Mouse (Mus musculus): ENCODE measurements around the gene 2900026A02Rik. TPM values are rescaled to one million over a fixed set of nuclear protein-coding genes. Genes with fewer than 3 reads are reported as not detected.

Gene 2900026A02Rik
- polyA plus RNA-seq (2012; rRNA removed), result 24.2 and 70.8 TPM in 2 replicates

DNA sequence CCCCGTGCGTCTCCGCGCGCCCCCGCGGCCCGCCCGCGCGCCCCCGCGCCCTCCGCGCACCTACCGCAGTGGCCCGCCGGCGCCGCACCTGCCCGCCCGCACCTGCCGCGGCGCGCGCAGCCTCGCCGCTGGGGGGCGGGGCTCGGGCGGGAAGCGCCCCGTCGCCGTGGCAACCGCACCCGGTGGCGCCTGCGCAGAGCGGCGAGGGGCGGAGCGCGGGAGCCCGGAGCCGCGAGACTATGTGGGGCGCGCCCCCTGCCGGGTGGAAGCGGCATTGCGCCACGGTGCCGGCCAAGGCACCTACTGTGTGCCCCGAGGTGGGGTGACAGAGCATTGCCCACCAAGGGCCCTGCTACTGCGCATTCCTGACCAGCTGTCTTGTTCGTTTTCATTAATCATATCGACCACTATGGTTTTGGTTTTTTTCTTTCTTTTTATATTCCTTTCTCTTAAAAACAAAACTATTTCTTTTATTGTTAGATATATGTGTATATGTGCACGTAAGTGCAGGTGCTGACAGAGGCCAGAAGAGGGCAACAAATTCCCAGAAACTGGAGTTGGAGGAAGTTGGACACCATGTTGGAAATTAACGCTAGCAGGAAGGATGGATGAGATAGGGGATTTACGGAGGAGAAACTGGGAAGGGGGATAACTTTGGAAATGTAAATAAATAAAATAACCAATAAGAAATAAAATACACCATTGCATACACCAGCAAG, at the start of gene 2900026A02Rik:
TSS of gene 2900026A02Rik (minus strand) at position 90 of the 719 bp plus-strand sequence.
- 7% methylated on average over 62 of the region's 62 CpGs for WGBS
- Histone ChIP-seq H3K4me3 (ENCODE audit: low read depth, low read length) (peak within 1 kb of the TSS; percentile 90), H3K4me1 (ENCODE audit: control insufficient read depth, insufficient read depth, insufficient read length, low read length) (peaks cover 8% of the 10 kb centered on the region), H3K36me3 (ENCODE audit: control insufficient read depth, insufficient read depth, low read length) (no peaks in the 10 kb centered on the region), H3K27ac (ENCODE audit: insufficient read depth, low read depth, low read length) (peak within 1 kb of the TSS; percentile 98), H3K27me3 (ENCODE audit: control insufficient read depth, insufficient read depth, low read length) (no peaks in the 10 kb centered on the region)
- peak; percentile 83 for TF ChIP-seq CTCF (IDR thresholded peaks at IDR 0.05; ENCODE audit: extremely low read depth, insufficient read length, insufficient replicate concordance, low read depth, low read length)
- no peak for TF ChIP-seq POLR2A (IDR thresholded peaks at IDR 0.05; ENCODE audit: low read depth, low read length)

DNA sequence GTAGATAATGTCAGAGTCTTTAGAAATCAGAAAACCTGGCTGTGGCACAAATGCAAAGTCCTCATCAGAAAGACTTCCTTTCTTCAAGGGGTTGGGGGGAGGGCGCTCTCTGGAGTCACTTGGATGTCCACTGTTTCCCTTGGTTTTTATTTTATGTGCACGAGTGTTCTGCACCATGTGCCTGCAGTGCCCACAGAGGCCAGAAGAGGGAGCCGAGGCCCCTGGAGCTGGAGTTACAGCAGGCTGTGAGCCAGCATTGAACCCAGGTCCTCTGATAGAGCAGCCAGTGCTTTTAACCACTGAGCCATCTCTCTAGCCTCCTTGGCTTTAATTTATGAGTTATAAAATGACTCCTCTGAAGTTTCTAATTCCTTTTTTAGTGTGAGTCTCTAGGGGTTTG, 49.0 kb upstream of the 2900026A02Rik start:
- H3K4me1 ChIP-seq (ENCODE audit: control insufficient read depth, insufficient read depth, insufficient read length, low read length), result peaks cover 2% of the 10 kb centered on the region; the same call in 1 of the 2 replicates
- H3K27ac ChIP-seq (ENCODE audit: insufficient read depth, low read depth, low read length), result no peak overlapping the region
- no peak overlapping the region for H3K4me3 ChIP-seq (ENCODE audit: low read depth, low read length)
- H3K27me3 ChIP-seq (ENCODE audit: control insufficient read depth, insufficient read depth, low read length), result no peaks in the 10 kb centered on the region
- WGBS, result 87% methylated on average over 3 of the region's 3 CpGs
- H3K36me3 ChIP-seq (ENCODE audit: control insufficient read depth, insufficient read depth, low read length), result no peaks in the 10 kb centered on the region
- TF ChIP-seq POLR2A (IDR thresholded peaks at IDR 0.05; ENCODE audit: low read depth, low read length) (no peak), CTCF (IDR thresholded peaks at IDR 0.05; ENCODE audit: extremely low read depth, insufficient read length, insufficient replicate concordance, low read depth, low read length) (no peak; the same call in 1 of the 2 replicates)

DNA sequence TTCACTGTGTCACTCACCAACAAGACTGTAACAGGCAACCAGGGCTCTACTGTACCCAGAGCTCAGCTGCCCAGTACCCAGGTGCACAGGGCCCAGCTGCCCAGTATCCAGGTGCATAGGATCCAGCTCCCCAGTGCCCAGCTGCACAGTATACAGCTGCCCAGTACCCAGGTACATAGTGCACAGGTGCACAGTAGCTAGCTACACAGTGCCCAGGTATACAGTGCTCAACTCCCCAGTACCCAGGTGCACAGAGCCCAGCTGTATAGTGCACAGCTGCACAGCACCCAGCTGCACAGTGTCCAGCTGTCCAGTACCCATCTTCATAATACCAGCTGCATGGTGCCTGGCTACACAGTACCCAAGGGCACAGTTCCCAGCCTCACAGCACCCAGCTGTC, 47.2 kb upstream of the 2900026A02Rik start:
- no peak overlapping the region for H3K4me3 ChIP-seq (ENCODE audit: low read depth, low read length)
- H3K27me3 ChIP-seq (ENCODE audit: control insufficient read depth, insufficient read depth, low read length), result no peaks in the 10 kb centered on the region

DNA sequence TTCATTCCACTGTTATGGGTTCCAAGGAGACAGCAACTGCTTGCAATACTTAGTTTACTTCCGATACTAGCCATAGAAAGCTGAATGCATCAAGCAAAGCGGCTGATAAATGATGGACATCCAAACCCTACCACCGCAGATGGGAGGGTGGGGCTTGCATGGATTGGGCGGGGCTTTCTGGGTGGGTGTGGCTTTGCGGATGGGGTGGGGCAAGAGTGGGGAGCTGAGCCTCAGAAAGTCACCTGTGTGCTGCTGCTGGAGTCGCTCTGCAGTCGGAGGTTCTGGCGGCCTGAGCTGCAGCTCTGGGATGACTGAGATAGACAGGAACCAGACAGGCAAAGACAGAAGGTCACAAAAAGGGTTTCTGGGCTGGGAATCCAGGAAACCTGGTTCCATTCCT, 44.6 kb upstream of the 2900026A02Rik start:
- H3K36me3 ChIP-seq (ENCODE audit: control insufficient read depth, insufficient read depth, low read length), result no peaks in the 10 kb centered on the region
- no peak overlapping the region for H3K27ac ChIP-seq (ENCODE audit: insufficient read depth, low read depth, low read length)
- WGBS, result 72% methylated on average over 8 of the region's 8 CpGs
- no peak overlapping the region for H3K4me3 ChIP-seq (ENCODE audit: low read depth, low read length)
- TF ChIP-seq POLR2A (IDR thresholded peaks at IDR 0.05; ENCODE audit: low read depth, low read length) (no peak), CTCF (IDR thresholded peaks at IDR 0.05; ENCODE audit: extremely low read depth, insufficient read length, insufficient replicate concordance, low read depth, low read length) (no peak)
- H3K4me1 ChIP-seq (ENCODE audit: control insufficient read depth, insufficient read depth, insufficient read length, low read length), result peaks cover 2% of the 10 kb centered on the region; the same call in 1 of the 2 replicates
- no peaks in the 10 kb centered on the region for H3K27me3 ChIP-seq (ENCODE audit: control insufficient read depth, insufficient read depth, low read length)

More for the DNA sequence above, 47.2 kb upstream of the 2900026A02Rik start:
- Histone ChIP-seq H3K36me3 (ENCODE audit: control insufficient read depth, insufficient read depth, low read length) (no peaks in the 10 kb centered on the region), H3K4me1 (ENCODE audit: control insufficient read depth, insufficient read depth, insufficient read length, low read length) (peaks cover 2% of the 10 kb centered on the region; the same call in 1 of the 2 replicates), H3K27ac (ENCODE audit: insufficient read depth, low read depth, low read length) (no peak overlapping the region)
- no peak for TF ChIP-seq POLR2A (IDR thresholded peaks at IDR 0.05; ENCODE audit: low read depth, low read length)

DNA sequence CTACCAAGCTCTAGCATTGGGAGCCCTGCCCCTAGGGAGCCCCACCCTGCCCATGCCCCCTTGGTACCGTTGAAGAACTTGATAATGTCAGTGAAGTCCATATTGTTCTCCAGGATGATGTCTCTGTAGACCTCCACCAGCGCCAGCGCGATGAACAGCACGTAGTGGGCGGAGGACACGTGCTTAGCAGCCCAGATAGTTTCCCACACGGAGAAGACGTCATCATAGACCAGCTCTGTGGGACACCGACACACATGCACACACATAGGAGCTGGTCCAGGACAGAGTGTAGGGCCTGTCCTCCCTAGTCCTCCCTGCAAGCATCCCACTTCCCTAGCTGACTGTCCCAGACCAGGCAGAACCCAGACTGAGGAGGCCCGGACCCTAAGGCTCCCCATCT, 29.8 kb upstream of the 2900026A02Rik start:
- WGBS, result 93% methylated on average over 11 of the region's 11 CpGs
- no peak overlapping the region for H3K27ac ChIP-seq (ENCODE audit: insufficient read depth, low read depth, low read length)
- TF ChIP-seq POLR2A (IDR thresholded peaks at IDR 0.05; ENCODE audit: low read depth, low read length), result no peak
- TF ChIP-seq CTCF (IDR thresholded peaks at IDR 0.05; ENCODE audit: extremely low read depth, insufficient read length, insufficient replicate concordance, low read depth, low read length), result no peak

DNA sequence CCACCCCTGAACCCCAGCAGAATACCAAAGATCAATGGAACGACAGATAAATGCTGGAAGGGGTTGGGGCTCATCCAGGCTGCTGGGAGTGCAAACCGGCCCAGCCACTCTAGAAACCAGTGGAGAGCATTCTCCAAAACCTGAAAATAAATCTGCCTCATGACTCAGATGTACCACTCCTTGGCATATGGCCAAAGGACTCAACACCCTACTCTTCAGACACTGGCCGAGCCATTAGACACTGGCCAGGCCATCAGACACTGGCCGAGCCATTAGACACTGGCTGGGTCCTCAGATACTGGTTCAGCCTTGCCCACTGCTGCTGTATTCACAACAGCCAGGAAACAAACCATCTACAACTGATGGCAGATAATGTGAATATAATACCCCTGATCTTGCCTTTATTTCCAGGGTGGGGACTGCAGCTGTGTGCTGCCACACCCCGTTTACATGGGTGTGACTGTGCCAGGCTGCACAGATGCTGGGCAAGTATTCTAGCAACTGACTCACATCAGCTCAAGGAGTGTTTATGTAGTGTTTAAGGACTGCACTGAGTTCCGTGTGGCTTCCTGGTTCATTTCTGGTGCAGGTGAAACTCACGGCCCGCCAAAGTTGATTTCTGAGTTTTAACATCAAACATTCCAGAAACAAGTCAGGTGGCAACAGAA, 28.4 kb upstream of the 2900026A02Rik start:
- peaks cover 3% of the 10 kb centered on the region; the same call in 1 of the 2 replicates for H3K4me1 ChIP-seq (ENCODE audit: control insufficient read depth, insufficient read depth, insufficient read length, low read length)
- TF ChIP-seq POLR2A (IDR thresholded peaks at IDR 0.05; ENCODE audit: low read depth, low read length) (no peak), CTCF (IDR thresholded peaks at IDR 0.05; ENCODE audit: extremely low read depth, insufficient read length, insufficient replicate concordance, low read depth, low read length) (no peak)
- no peak overlapping the region for H3K4me3 ChIP-seq (ENCODE audit: low read depth, low read length)
- H3K27me3 ChIP-seq (ENCODE audit: control insufficient read depth, insufficient read depth, low read length), result no peaks in the 10 kb centered on the region
- peak overlapping the region; percentile 42; the same call in 1 of the 2 replicates for H3K27ac ChIP-seq (ENCODE audit: insufficient read depth, low read depth, low read length)
- 28% methylated on average over 8 of the region's 8 CpGs for WGBS
- no peaks in the 10 kb centered on the region for H3K36me3 ChIP-seq (ENCODE audit: control insufficient read depth, insufficient read depth, low read length)

More for the DNA sequence above, 29.8 kb upstream of the 2900026A02Rik start:
- Histone ChIP-seq H3K4me1 (ENCODE audit: control insufficient read depth, insufficient read depth, insufficient read length, low read length) (peaks cover 3% of the 10 kb centered on the region; the same call in 1 of the 2 replicates), H3K36me3 (ENCODE audit: control insufficient read depth, insufficient read depth, low read length) (no peaks in the 10 kb centered on the region), H3K27me3 (ENCODE audit: control insufficient read depth, insufficient read depth, low read length) (no peaks in the 10 kb centered on the region), H3K4me3 (ENCODE audit: low read depth, low read length) (no peak overlapping the region)

DNA sequence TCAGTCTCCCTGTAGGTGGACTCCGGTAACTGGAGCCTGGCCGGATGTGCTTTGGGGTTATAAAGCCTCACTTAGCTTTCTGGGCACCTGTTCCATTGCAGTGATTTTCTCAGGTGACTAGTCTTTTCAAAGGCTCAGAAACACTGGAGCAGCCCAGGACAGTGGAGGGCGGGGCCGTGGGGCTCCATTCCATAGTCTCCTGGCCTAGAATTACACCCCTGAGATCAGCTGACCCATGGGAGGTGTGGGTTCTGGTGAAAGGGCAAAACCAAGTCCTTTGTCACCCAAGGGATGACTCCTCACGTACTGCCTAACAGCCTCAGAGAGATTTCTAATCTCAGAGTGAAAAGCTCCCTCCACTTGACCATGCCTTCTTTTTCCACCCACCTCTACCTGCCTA, 9.2 kb upstream of the 2900026A02Rik start:
- Histone ChIP-seq H3K36me3 (ENCODE audit: control insufficient read depth, insufficient read depth, low read length) (no peaks in the 10 kb centered on the region), H3K27ac (ENCODE audit: insufficient read depth, low read depth, low read length) (no peak overlapping the region), H3K27me3 (ENCODE audit: control insufficient read depth, insufficient read depth, low read length) (no peaks in the 10 kb centered on the region), H3K4me1 (ENCODE audit: control insufficient read depth, insufficient read depth, insufficient read length, low read length) (0 out of 2 replicates have a peak, but pooled peaks cover 2% of the 10 kb centered on the region), H3K4me3 (ENCODE audit: low read depth, low read length) (no peak overlapping the region)
- no peak for TF ChIP-seq CTCF (IDR thresholded peaks at IDR 0.05; ENCODE audit: extremely low read depth, insufficient read length, insufficient replicate concordance, low read depth, low read length)
- no peak for TF ChIP-seq POLR2A (IDR thresholded peaks at IDR 0.05; ENCODE audit: low read depth, low read length)
- 33% methylated on average over 5 of the region's 5 CpGs for WGBS

Data from small intestine, adult 2 months (tissue).